ENCODE assay signal across 9 mouse cellular contexts in genomic region chr2:75879791-75880190, GRCm38 (mm10). TPM values are rescaled to one million over a fixed set of nuclear protein-coding genes. Genes with fewer than 3 reads are reported as not detected.
DNase-seq lines count a peak whose midpoint lies in the region; ATAC-seq and TF ChIP-seq lines count a peak whose summit lies in the region.
"Had no signal": no experiment of that assay in that cellular context is flagged by ENCODE, and none has a peak within 500 bp of the region (broad histone marks: within the 10 kb centered on the region; RNA-seq: fewer than 3 reads in every experiment).

No protein-coding gene starts in this region.

- TF ChIP-seq POLR2A in kidney, adult 2 months (IDR thresholded peaks at IDR 0.05; ENCODE audit: low read depth, low read length) = no peak

- H3K27ac ChIP-seq in kidney, adult 2 months (ENCODE audit: insufficient read depth, low read depth, low read length) = no peak overlapping the region
- H3K27ac ChIP-seq: liver, embryonic 15.5 days had no signal

- no peaks in the 10 kb centered on the region for H3K4me1 ChIP-seq in kidney, adult 2 months (ENCODE audit: control insufficient read depth, insufficient read depth, low read length)
- H3K4me1 ChIP-seq: liver, embryonic 15.5 days had no signal

- H3K4me3 ChIP-seq in kidney, adult 2 months (ENCODE audit: insufficient read depth, low read depth, low read length) = no peak overlapping the region
- H3K4me3 ChIP-seq: liver, embryonic 15.5 days had no signal

- peaks cover 3% of the 10 kb centered on the region; the same call in 1 of the 2 replicates for H3K36me3 ChIP-seq in kidney, adult 2 months (ENCODE audit: control insufficient read depth, insufficient read depth, low read length)

- no peaks in the 10 kb centered on the region for H3K27me3 ChIP-seq in kidney, adult 2 months (replicated peaks; ENCODE audit: control insufficient read depth, insufficient read depth, low read length)
- H3K27me3 ChIP-seq: liver, embryonic 15.5 days had no signal

- WGBS in kidney, adult 2 months = 37% methylated on average over 3 of the region's 3 CpGs

- TF ChIP-seq CTCF in kidney, adult 2 months (conservative IDR thresholded peaks at IDR 0.05; ENCODE audit: insufficient read depth, insufficient read length, low read depth, low read length) = peak; percentile 64

- DNase-seq in cerebellum, adult 11-12 months = no peak
- peak; percentile 28 for DNase-seq in kidney, adult 2 months
- no peak for DNase-seq in kidney, adult 11 months
- DNase-seq in 416B (ENCODE audit: low read depth) = peak; percentile 57
- peak; percentile 56 for DNase-seq in embryo, embryonic 11 days
- no peak for DNase-seq in spleen, postnatal 4 days (ENCODE audit: low spot score in 2 of 2)
- no peak for DNase-seq in gastrocnemius, postnatal 36 days

- intact Hi-C loops in gastrocnemius, postnatal 36 days (cut with DNase I) = loop anchor here (5.0 to 10.0 kb wide), 2 partner anchors 92 to 275 kb away; no protein-coding TSS in a partner anchor

- 0 out of 2 replicates have a peak, but pooled peaks have one; percentile 45 for ATAC-seq in cerebellum, adult (ENCODE audit: insufficient number of reproducible peaks, low FRiP score, low TSS enrichment)

RNA-seq across cellular contexts. Expression of gene Agps, which starts 47.8 kb away (rescaled TPM):
- polyA plus RNA-seq in kidney, adult 2 months (2012; rRNA removed) = 13.3 and 14.8 TPM in 2 replicates
- total RNA-seq in gastrocnemius, postnatal 36 days (2021) = 10 to 100 TPM; 21.6 to 24.0 TPM

RNA-seq across cellular contexts. Expression of gene Ttc30b, which starts 58.6 kb away (rescaled TPM):
- polyA plus RNA-seq in kidney, adult 2 months (2012; rRNA removed) = 9.4 and 11.8 TPM in 2 replicates
- 1 to 10 TPM; 1.8 to 3.9 TPM for total RNA-seq in gastrocnemius, postnatal 36 days (2021)

Comparison
In these comparisons a context has a peak if more than half of its experiments do, and no peak if none do; other contexts are left out.
1. DNase-seq: peak in kidney, adult 2 months (single experiment), 416B (single experiment) and embryo, embryonic 11 days (single experiment); none in cerebellum, adult 11-12 months (single experiment), kidney, adult 11 months (single experiment), spleen, postnatal 4 days (0 of 2) and gastrocnemius, postnatal 36 days (0 of 2).